Mouse (Mus musculus): ENCODE results near the gene Mei1.

DNA sequence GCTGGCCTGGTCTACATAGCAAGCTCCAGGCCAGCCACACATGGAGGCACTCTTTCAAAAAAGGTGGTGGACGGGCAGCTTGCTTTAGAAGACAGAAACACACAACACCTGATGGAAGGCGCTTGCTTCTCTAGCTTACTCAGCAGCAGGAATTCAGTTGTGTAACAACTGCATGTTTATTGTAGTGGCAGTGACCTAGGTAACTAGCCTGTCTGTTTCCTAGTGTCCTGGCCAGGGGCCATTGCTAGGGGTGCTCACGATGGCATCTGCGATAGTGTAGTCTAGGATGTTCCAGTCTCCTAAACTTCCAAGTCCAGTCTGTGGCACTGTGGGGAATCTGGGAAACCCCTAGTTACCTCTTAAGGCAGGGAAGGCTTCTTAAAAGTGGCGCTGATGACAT is 74.4 kb downstream of the Mei1 start:
- no peak for TF ChIP-seq CTCF (IDR thresholded peaks at IDR 0.05; ENCODE audit: low read depth, low read length)
- TF ChIP-seq POLR2A (IDR thresholded peaks at IDR 0.05; ENCODE audit: insufficient read depth, low read length): no peak
- no peak for TF ChIP-seq EP300 (IDR thresholded peaks at IDR 0.05; ENCODE audit: insufficient read depth, low read depth, low read length)
